In the genomic region with DNA sequence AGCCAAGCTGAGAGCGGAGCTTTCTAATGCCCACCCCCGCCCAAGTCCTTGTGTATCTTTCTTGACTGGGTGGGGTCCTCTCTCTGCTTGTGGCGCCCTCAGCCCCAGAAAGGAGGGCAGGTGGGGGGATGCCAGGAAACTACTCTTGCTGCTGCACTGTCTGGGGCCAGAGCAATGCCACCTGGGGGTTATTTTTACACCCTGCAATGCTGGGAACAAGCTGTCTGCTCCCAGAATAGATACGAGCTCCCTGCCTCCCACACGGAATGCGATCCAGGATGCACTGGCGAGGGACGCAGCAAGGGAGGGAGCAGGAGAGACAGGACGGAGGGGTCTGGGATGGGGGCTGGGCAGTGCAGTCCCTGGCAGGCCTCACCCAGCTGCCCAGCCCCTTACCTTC, we compare ENCODE assay signal across 13 mouse cellular contexts. TPM values are rescaled to one million over a fixed set of nuclear protein-coding genes. Genes with fewer than 3 reads are reported as not detected.
DNase-seq lines count a peak whose midpoint lies in the region; ATAC-seq lines count a peak whose summit lies in the region.
"Had no signal": no experiment of that assay in that cellular context is flagged by ENCODE, and none has a peak within 500 bp of the region (broad histone marks: within the 10 kb centered on the region; RNA-seq: fewer than 3 reads in every experiment).

No protein-coding gene starts in this region.

- H3K4me2 ChIP-seq in kidney, embryonic 14.5 days (replicated peaks; ENCODE audit: low read depth, low read length) = peak overlapping the region; percentile 4; the same call in 1 of the 2 replicates
- H3K4me2 ChIP-seq: stomach, embryonic 15.5 days had no signal

- no peak overlapping the region for H3K4me3 ChIP-seq in kidney, embryonic 14.5 days (ENCODE audit: low read length)
- H3K4me3 ChIP-seq: stomach, embryonic 15.5 days had no signal

- peaks cover 48% of the 10 kb centered on the region for H3K36me3 ChIP-seq in kidney, embryonic 14.5 days (ENCODE audit: control insufficient read depth, insufficient read depth, low read length)

- H3K9ac ChIP-seq in kidney, embryonic 14.5 days (ENCODE audit: low read depth, low read length) = 0 out of 2 replicates have a peak overlapping the region, but pooled peaks have one; percentile 23
- H3K9ac ChIP-seq: stomach, embryonic 15.5 days had no signal

- H3K27me3 ChIP-seq in kidney, embryonic 14.5 days (ENCODE audit: control insufficient read depth, insufficient read depth, low read length) = no peaks in the 10 kb centered on the region
- H3K27me3 ChIP-seq: stomach, embryonic 15.5 days had no signal

- no peak for DNase-seq in kidney, adult 18-20 months
- peak; percentile 73 for DNase-seq in gastrocnemius, postnatal 25 days
- DNase-seq in layer of hippocampus, adult 8-10 months (ENCODE audit: low spot score in 2 of 2) = peak; percentile 57 to 75
- peak; percentile 80 to 88 for DNase-seq in right cerebral cortex, postnatal 36 days (ENCODE audit: low spot score in 2 of 2)
- no peak for DNase-seq in ovary, postnatal 14 days (ENCODE audit: low spot score)
- DNase-seq in ovary, adult 18-20 months (ENCODE audit: low spot score) = no peak
- no peak for DNase-seq in c-Kit-positive CD71-positive TER-119-positive erythroid progenitor cells, embryonic 14.5 days (ENCODE audit: low spot score)
- DNase-seq: adrenal gland, postnatal 25 days; lung, postnatal 14 days had no signal

- WGBS in kidney, embryonic 14.5 days = 43% methylated on average over 9 of the region's 9 CpGs

- peak overlapping the region; percentile 31; the same call in 1 of the 2 replicates for H3K27ac ChIP-seq in kidney, embryonic 14.5 days (ENCODE audit: low read depth, low read length)
- H3K27ac ChIP-seq: stomach, embryonic 15.5 days had no signal

- H3K9me3 ChIP-seq in kidney, embryonic 14.5 days (ENCODE audit: control insufficient read depth, low read length) = no peaks in the 10 kb centered on the region
- H3K9me3 ChIP-seq: stomach, embryonic 15.5 days had no signal

- ATAC-seq in kidney, embryonic 14.5 days (ENCODE audit: low FRiP score, low TSS enrichment) = peak; percentile 13; the same call in 1 of the 2 replicates

- peaks cover 24% of the 10 kb centered on the region for H3K4me1 ChIP-seq in kidney, embryonic 14.5 days (ENCODE audit: control insufficient read depth, insufficient read depth, low read length)

RNA-seq across cellular contexts. Expression of a gene that starts 2.8 kb away (rescaled TPM):
- 180 and 182 TPM in 2 replicates for polyA plus RNA-seq in kidney, embryonic 14.5 days (2014; fragmentation: Nextera tagmentation; extraction: Ambion mirVana)
- total RNA-seq in gastrocnemius, postnatal 25 days (2021) = 10 to 100 TPM; 20.9 to 28.7 TPM
- 10 to 100 TPM; 69.6 to 85.0 (median 73.3) TPM for total RNA-seq in layer of hippocampus, adult 8-10 months (2022)

RNA-seq across cellular contexts. Expression of a gene that starts 24.3 kb away (rescaled TPM):
- 0.46 and 1.4 TPM in 2 replicates for polyA plus RNA-seq in kidney, embryonic 14.5 days (2014; fragmentation: Nextera tagmentation; extraction: Ambion mirVana)
- not detected for total RNA-seq in gastrocnemius, postnatal 25 days (2021)
- total RNA-seq in layer of hippocampus, adult 8-10 months (2022) = 10 to 100 TPM; 77.9 to 90.0 (median 86.8) TPM

RNA-seq across cellular contexts. Expression of a gene that starts 45.9 kb away (rescaled TPM):
- 39.5 and 63.9 TPM in 2 replicates for polyA plus RNA-seq in kidney, embryonic 14.5 days (2014; fragmentation: Nextera tagmentation; extraction: Ambion mirVana)
- total RNA-seq in gastrocnemius, postnatal 25 days (2021) = 10 to 100 TPM; 20.0 to 20.7 TPM
- total RNA-seq in layer of hippocampus, adult 8-10 months (2022) = 100 to 1,000 TPM in 1 of 4 experiments, 10 to 100 TPM in 3; 93.1 to 117 (median 99.9) TPM

RNA-seq across cellular contexts. Expression of a gene that starts 46.7 kb away (rescaled TPM):
- 0.07 and 0.22 TPM in 2 replicates for polyA plus RNA-seq in kidney, embryonic 14.5 days (2014; fragmentation: Nextera tagmentation; extraction: Ambion mirVana)
- not detected for total RNA-seq in gastrocnemius, postnatal 25 days (2021)
- 1 to 10 TPM in 3 of 4 experiments, under 1 TPM in 1; 0.61 to 2.6 (median 1.6) TPM for total RNA-seq in layer of hippocampus, adult 8-10 months (2022)
- total RNA-seq: heart, postnatal 36 days had no signal
- polyA plus RNA-seq: neural tube, embryonic 11.5 days had no signal

Comparison
In these comparisons a context has a peak if more than half of its experiments do, and no peak if none do; other contexts are left out.
1. DNase-seq: peak in gastrocnemius, postnatal 25 days (single experiment), layer of hippocampus, adult 8-10 months (2 of 2) and right cerebral cortex, postnatal 36 days (2 of 2); none in kidney, adult 18-20 months (single experiment), ovary, postnatal 14 days (single experiment), ovary, adult 18-20 months (single experiment) and c-Kit-positive CD71-positive TER-119-positive erythroid progenitor cells, embryonic 14.5 days (single experiment).
2. RNA of a gene that starts 24.3 kb away (total RNA-seq): 77.9 to 90.0 TPM in layer of hippocampus, adult 8-10 months; not detected in gastrocnemius, postnatal 25 days; every median in the first group is over 10 times any median in the second.
3. RNA of a gene that starts 45.9 kb away (total RNA-seq): 93.1 to 117 TPM in layer of hippocampus, adult 8-10 months; 20.0 to 20.7 TPM in gastrocnemius, postnatal 25 days; every median in the first group is over 4 times any median in the second.